Mouse (Mus musculus) lung, adult 2 months (tissue): ENCODE results near the gene Gpc6.

Experiments
- CTCF ChIP-seq: fragments of 200-500 bp; IDR thresholded peaks from 2 replicates; pipeline ENCODE4 v1.5.1; 2011; ENCODE audit warnings: mild to moderate bottlenecking, low read length, control low read depth; ENCODE audit not compliant: insufficient read depth
- POLR2A ChIP-seq: fragments of 200-500 bp; IDR thresholded peaks from 2 replicates; pipeline ENCODE4 v1.6.1; 2011; ENCODE audit warnings: low read depth, mild to moderate bottlenecking, control low read depth, low read length, borderline replicate concordance; ENCODE audit errors: extremely low read depth

- TF ChIP-seq CTCF (no peak), POLR2A (no peak)
Measured at GRCm38 (mm10) chr14:117304723-117305010, 379.6 kb downstream of the Gpc6 start.
